Mouse (Mus musculus) limb, embryonic 10.5 days (tissue): ENCODE data around the gene 4933414I15Rik. TPM values are rescaled to one million over a fixed set of nuclear protein-coding genes. Genes with fewer than 3 reads are reported as not detected.
A peak's percentile ranks its signal among the peaks of the same experiment; 100 is the strongest.

Source experiments
- DNase-seq: peaks from one replicate; pipeline ENCODE4 v3.0.0-alpha.2; 2017; ENCODE audit warnings: low spot score
- H3K27ac ChIP-seq: fragments of 300-500 bp; sonication (generic); 2 replicates; pipeline ENCODE4 v1.5.1; 2016; ENCODE audit warnings: mild to moderate bottlenecking
- H3K27me3 ChIP-seq: fragments of 300-500 bp; sonication (generic); 2 replicates; pipeline ENCODE4 v1.6.1; 2016; ENCODE audit warnings: low read depth, mild to moderate bottlenecking; ENCODE audit not compliant: poor library complexity, severe bottlenecking
- H3K36me3 ChIP-seq: fragments of 300-500 bp; sonication (generic); 2 replicates; pipeline ENCODE4 v1.6.1; 2016; ENCODE audit warnings: mild to moderate bottlenecking, moderate library complexity
- H3K4me1 ChIP-seq: fragments of 300-500 bp; sonication (generic); 2 replicates; pipeline ENCODE4 v1.6.1; 2016
- H3K4me3 ChIP-seq: fragments of 300-500 bp; sonication (generic); 2 replicates; pipeline ENCODE4 v1.5.1; 2016; ENCODE audit warnings: mild to moderate bottlenecking, moderate library complexity
- H3K9me3 ChIP-seq: fragments of 300-500 bp; sonication (generic); replicated peaks from 2 replicates; pipeline ENCODE4 v1.6.1; 2016; ENCODE audit warnings: mild to moderate bottlenecking
- WGBS: fragments of 180-500 bp; shearing (Covaris S2); methylation state at CpG from one replicate; pipeline ENCODE4 v1.1.7; 2016; 5-methylcytosine and 5-hydroxymethylcytosine counted together
- polyA plus RNA-seq: library from polyadenylated mRNA; unstranded; fragments of >200 nt; fragmentation: Nextera tagmentation; extraction: Ambion mirVana; gene quantifications from 2 replicates; pipeline ENCODE4 v1.2.1, GENCODE M21; 2016

Gene 4933414I15Rik
- not detected in 2 replicates for polyA plus RNA-seq

- no peaks in the 10 kb centered on the region for H3K36me3 ChIP-seq
- DNase-seq: no peak
- H3K27me3 ChIP-seq: no peaks in the 10 kb centered on the region
- no peak within 1 kb of the TSS for H3K4me3 ChIP-seq
- 74% methylated on average over 14 of the region's 14 CpGs for WGBS
- no peak within 1 kb of the TSS for H3K27ac ChIP-seq
- no peaks in the 10 kb centered on the region for H3K9me3 ChIP-seq
- H3K4me1 ChIP-seq: no peaks in the 10 kb centered on the region
Measured at GRCm38 (mm10) chr11:50943506-50943905, at the start of gene 4933414I15Rik. Gene 4933414I15Rik (minus strand): TSS chr11:50943765.

- DNase-seq: peak; percentile 6
Measured at GRCm38 (mm10) chr11:50981667-50982066, 38.1 kb upstream of the 4933414I15Rik start, which contains the start of gene Olfr1377. Gene Olfr1377 (plus strand): TSS chr11:50981967.

DNA sequence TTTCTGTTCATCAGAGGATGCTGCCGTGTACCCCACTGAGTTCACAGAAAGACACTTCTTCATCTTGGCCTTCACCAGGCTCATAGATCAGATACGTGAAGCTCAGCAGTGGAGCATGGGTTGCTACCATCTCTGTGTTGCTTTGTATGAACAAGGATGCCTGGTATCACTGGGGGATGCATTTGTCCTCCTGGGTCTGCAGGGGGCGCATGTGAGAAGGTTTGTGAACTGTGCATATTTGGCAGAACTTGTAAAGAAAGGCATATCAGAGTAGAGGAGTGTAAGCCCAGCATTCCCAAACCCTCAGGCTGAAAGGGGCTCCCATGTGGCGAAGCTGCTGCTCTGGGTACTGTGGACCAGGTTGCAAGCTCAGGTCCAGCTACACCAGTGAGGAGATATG is 33.7 kb upstream of the 4933414I15Rik start:
- H3K27ac ChIP-seq: no peak overlapping the region
- no peaks in the 10 kb centered on the region for H3K4me1 ChIP-seq
- H3K36me3 ChIP-seq: no peaks in the 10 kb centered on the region
- H3K9me3 ChIP-seq: no peaks in the 10 kb centered on the region
- WGBS: 68% methylated on average over 4 of the region's 4 CpGs
- H3K27me3 ChIP-seq: no peaks in the 10 kb centered on the region
- no peak for DNase-seq
- H3K4me3 ChIP-seq: no peak overlapping the region

More at GRCm38 (mm10) chr11:50981667-50982066, 38.1 kb upstream of the 4933414I15Rik start, which contains the start of gene Olfr1377:
- H3K27me3 ChIP-seq: no peaks in the 10 kb centered on the region
- no peaks in the 10 kb centered on the region for H3K36me3 ChIP-seq
- no peaks in the 10 kb centered on the region for H3K4me1 ChIP-seq
- H3K4me3 ChIP-seq: no peak within 1 kb of the TSS
- no peaks in the 10 kb centered on the region for H3K9me3 ChIP-seq
- no peak within 1 kb of the TSS for H3K27ac ChIP-seq
- 84% methylated on average over 5 of the region's 5 CpGs for WGBS

- WGBS: 92% methylated on average over 11 of the region's 11 CpGs
- H3K27ac ChIP-seq: no peak within 1 kb of the TSS
- H3K36me3 ChIP-seq: no peaks in the 10 kb centered on the region
- DNase-seq: no peak
- no peaks in the 10 kb centered on the region for H3K27me3 ChIP-seq
- H3K9me3 ChIP-seq: no peaks in the 10 kb centered on the region
- H3K4me1 ChIP-seq: no peaks in the 10 kb centered on the region
- no peak within 1 kb of the TSS for H3K4me3 ChIP-seq
Measured at GRCm38 (mm10) chr11:50966230-50966629, 22.7 kb upstream of the 4933414I15Rik start, which contains the start of gene Olfr1378. Gene Olfr1378 (plus strand): TSS chr11:50966530.

- no peaks in the 10 kb centered on the region for H3K27me3 ChIP-seq
- H3K27ac ChIP-seq: no peak overlapping the region
- H3K9me3 ChIP-seq: no peaks in the 10 kb centered on the region
- WGBS: 85% methylated on average over 2 of the region's 2 CpGs
- H3K4me3 ChIP-seq: no peak overlapping the region
- H3K4me1 ChIP-seq: no peaks in the 10 kb centered on the region
- no peak for DNase-seq
- no peaks in the 10 kb centered on the region for H3K36me3 ChIP-seq
Measured at GRCm38 (mm10) chr11:50964886-50965285, 21.3 kb upstream of the 4933414I15Rik start.

- Histone ChIP-seq H3K27ac (no peak within 1 kb of the TSS), H3K9me3 (no peaks in the 10 kb centered on the region), H3K27me3 (no peaks in the 10 kb centered on the region), H3K4me3 (no peak within 1 kb of the TSS), H3K36me3 (no peaks in the 10 kb centered on the region), H3K4me1 (peaks cover 13% of the 10 kb centered on the region)
- WGBS: 69% methylated on average over 6 of the region's 6 CpGs
- no peak for DNase-seq
Measured at GRCm38 (mm10) chr11:50953665-50954064, 10.1 kb upstream of the 4933414I15Rik start, which contains the start of gene Prop1. Gene Prop1 (minus strand): TSS chr11:50953765.

GRCm38 (mm10) chr11:50952290-50952689 is 8.7 kb upstream of the 4933414I15Rik start:
- H3K9me3 ChIP-seq: no peaks in the 10 kb centered on the region
- 78% methylated on average over 14 of the region's 14 CpGs for WGBS
- no peaks in the 10 kb centered on the region for H3K36me3 ChIP-seq
- H3K27ac ChIP-seq: no peak overlapping the region
- no peak for DNase-seq
- peaks cover 13% of the 10 kb centered on the region for H3K4me1 ChIP-seq
- H3K27me3 ChIP-seq: no peaks in the 10 kb centered on the region
- H3K4me3 ChIP-seq: no peak overlapping the region

DNA sequence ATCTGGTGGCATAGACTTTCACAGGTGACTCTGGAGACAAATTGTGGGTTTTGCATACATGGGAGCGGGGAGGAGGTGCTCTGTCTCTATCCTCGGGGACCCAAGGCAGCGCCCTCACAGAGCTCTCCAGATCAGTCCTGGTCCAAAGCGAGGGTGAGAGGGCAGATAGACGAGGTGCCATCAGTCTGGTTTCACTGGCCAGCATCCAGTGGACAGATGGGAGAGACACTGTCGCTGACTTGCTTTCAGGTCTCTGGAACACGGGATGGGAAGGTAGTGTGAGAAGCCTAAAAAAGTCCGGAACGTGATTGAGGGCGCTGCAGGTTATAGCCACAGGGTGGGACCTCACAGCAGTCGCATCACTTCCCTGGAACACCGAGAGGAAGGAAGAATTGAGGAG is 1.2 kb downstream of the 4933414I15Rik start:
- H3K36me3 ChIP-seq: no peaks in the 10 kb centered on the region
- no peaks in the 10 kb centered on the region for H3K4me1 ChIP-seq
- H3K4me3 ChIP-seq: no peak overlapping the region
- no peak overlapping the region for H3K27ac ChIP-seq
- WGBS: 73% methylated on average over 12 of the region's 12 CpGs
- H3K9me3 ChIP-seq: no peaks in the 10 kb centered on the region
- DNase-seq: no peak
- H3K27me3 ChIP-seq: no peaks in the 10 kb centered on the region

- WGBS: 36% methylated on average over 14 of the region's 14 CpGs
Measured at GRCm38 (mm10) chr11:50939621-50940366, 3.8 kb downstream of the 4933414I15Rik start.

DNA sequence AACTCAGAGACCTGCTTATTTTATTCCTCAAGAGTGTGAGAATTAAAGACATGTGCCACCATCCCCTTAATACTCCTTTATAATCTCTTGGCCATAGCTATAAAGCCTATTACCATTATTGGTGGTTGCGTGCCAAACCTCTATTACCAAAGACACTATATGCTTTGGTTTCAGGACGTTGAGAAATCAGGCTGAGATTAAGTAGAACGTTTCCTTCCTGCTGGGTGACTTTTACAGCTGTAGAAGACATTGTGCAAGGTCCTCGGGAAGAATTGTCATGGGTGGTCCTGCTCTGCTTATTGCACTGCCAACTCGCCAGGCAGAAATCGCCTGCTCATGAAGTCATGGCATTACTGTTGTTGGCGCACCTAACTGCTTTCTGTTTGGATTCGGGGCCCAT is 5.1 kb downstream of the 4933414I15Rik start:
- Histone ChIP-seq H3K27ac (no peak overlapping the region), H3K4me1 (no peaks in the 10 kb centered on the region), H3K27me3 (no peaks in the 10 kb centered on the region), H3K36me3 (no peaks in the 10 kb centered on the region), H3K4me3 (no peak overlapping the region), H3K9me3 (no peaks in the 10 kb centered on the region)
- 83% methylated on average over 8 of the region's 8 CpGs for WGBS
- no peak for DNase-seq

More at GRCm38 (mm10) chr11:50939621-50940366, 3.8 kb downstream of the 4933414I15Rik start:
- H3K36me3 ChIP-seq: no peaks in the 10 kb centered on the region
- H3K4me1 ChIP-seq: no peaks in the 10 kb centered on the region
- H3K27me3 ChIP-seq: no peaks in the 10 kb centered on the region
- DNase-seq: peak; percentile 63
- H3K9me3 ChIP-seq: no peaks in the 10 kb centered on the region
- H3K4me3 ChIP-seq: no peak overlapping the region
- no peak overlapping the region for H3K27ac ChIP-seq

GRCm38 (mm10) chr11:50932040-50932439 is 11.5 kb downstream of the 4933414I15Rik start:
- H3K4me1 ChIP-seq: peaks cover 12% of the 10 kb centered on the region
- DNase-seq: no peak
- H3K9me3 ChIP-seq: no peaks in the 10 kb centered on the region
- H3K27me3 ChIP-seq: peaks cover 20% of the 10 kb centered on the region
- H3K4me3 ChIP-seq: peak overlapping the region; percentile 80
- 95% methylated on average over 1 of the region's 1 CpGs for WGBS
- H3K36me3 ChIP-seq: no peaks in the 10 kb centered on the region
- H3K27ac ChIP-seq: 0 out of 2 replicates have a peak overlapping the region, but pooled peaks have one; percentile 83

GRCm38 (mm10) chr11:50931451-50931866 is 12.1 kb downstream of the 4933414I15Rik start, which contains the start of gene Zfp354b:
Gene Zfp354b (minus strand): TSS chr11:50931633.
- WGBS: under 1% methylated on average over 18 of the region's 18 CpGs
- Histone ChIP-seq H3K27ac (peak within 1 kb of the TSS; percentile 83), H3K4me3 (peak within 1 kb of the TSS; percentile 80)

GRCm38 (mm10) chr11:50931021-50931420 is 12.5 kb downstream of the 4933414I15Rik start:
- WGBS: 2% methylated on average over 16 of the region's 16 CpGs
- H3K27ac ChIP-seq: peak overlapping the region; percentile 83
- peaks cover 12% of the 10 kb centered on the region for H3K4me1 ChIP-seq
- H3K9me3 ChIP-seq: no peaks in the 10 kb centered on the region
- DNase-seq: peak; percentile 52
- H3K36me3 ChIP-seq: no peaks in the 10 kb centered on the region
- H3K4me3 ChIP-seq: peak overlapping the region; percentile 80
- peaks cover 20% of the 10 kb centered on the region for H3K27me3 ChIP-seq

More at GRCm38 (mm10) chr11:50931451-50931866, 12.1 kb downstream of the 4933414I15Rik start, which contains the start of gene Zfp354b:
- Histone ChIP-seq H3K9me3 (no peaks in the 10 kb centered on the region), H3K27me3 (peaks cover 20% of the 10 kb centered on the region), H3K36me3 (no peaks in the 10 kb centered on the region), H3K4me1 (peaks cover 12% of the 10 kb centered on the region)
- peak; percentile 87 for DNase-seq
